Mouse (Mus musculus) spleen, postnatal 36 days (tissue): ENCODE measurements at regions not wholly inside any gene's neighbourhood (a gene's known extent, or its start where the extent isn't known, plus 50 kb on each side); places are given as distances from the start of the nearest gene placed in this dataset.

Source experiments
- DNase-seq, 2 experiments: peaks; one replicate each; pipeline ENCODE4 v3.0.0; 2022; ENCODE audit warnings: low spot score in 2 of 2, mixed read lengths in 1 of 2

- no peak for DNase-seq
Measured at GRCm38 (mm10) chr1:41551271-41551670, 745.9 kb downstream of the Tmem182 start.

GRCm38 (mm10) chr1:41555607-41556006 is 750.2 kb downstream of the Tmem182 start:
- no peak for DNase-seq

GRCm38 (mm10) chr1:41559101-41559665 is 753.8 kb downstream of the Tmem182 start:
- DNase-seq: no peak

- no peak for DNase-seq
Measured at GRCm38 (mm10) chr1:41559991-41560390, 754.6 kb downstream of the Tmem182 start.

GRCm38 (mm10) chr1:41603471-41603870 is 798.1 kb downstream of the Tmem182 start:
- no peak for DNase-seq

- no peak for DNase-seq
Measured at GRCm38 (mm10) chr1:41604996-41605747, 799.8 kb downstream of the Tmem182 start.

GRCm38 (mm10) chr1:41605748-41606131 is 800.3 kb downstream of the Tmem182 start:
- no peak for DNase-seq

GRCm38 (mm10) chr1:41610783-41611182 is 805.4 kb downstream of the Tmem182 start:
- DNase-seq: no peak

- no peak for DNase-seq
Measured at GRCm38 (mm10) chr1:41651804-41652203, 846.4 kb downstream of the Tmem182 start.

GRCm38 (mm10) chr1:41652210-41652609 is 846.8 kb downstream of the Tmem182 start:
- no peak for DNase-seq

GRCm38 (mm10) chr1:41652646-41653427 is 847.4 kb downstream of the Tmem182 start:
- peak; percentile 1 for DNase-seq

GRCm38 (mm10) chr1:41674086-41674485 is 868.7 kb downstream of the Tmem182 start:
- no peak for DNase-seq

GRCm38 (mm10) chr1:41675345-41675744 is 869.9 kb downstream of the Tmem182 start:
- DNase-seq: no peak

GRCm38 (mm10) chr1:41705692-41706091 is 900.3 kb downstream of the Tmem182 start:
- no peak for DNase-seq

GRCm38 (mm10) chr1:41742644-41743331 is 937.4 kb downstream of the Tmem182 start:
- no peak for DNase-seq

- DNase-seq: no peak
Measured at GRCm38 (mm10) chr1:41743332-41743710, 937.9 kb downstream of the Tmem182 start.

GRCm38 (mm10) chr1:41744531-41744930 is 939.1 kb downstream of the Tmem182 start:
- no peak for DNase-seq

- no peak for DNase-seq
Measured at GRCm38 (mm10) chr1:41759366-41759765, 936.2 kb upstream of the Pou3f3 start.
